Comparison of ENCODE assay signal across 16 mouse cellular contexts in genomic region chr17:44490164-44490794, GRCm38 (mm10).
A peak's percentile ranks its signal among the peaks of the same experiment; 100 is the strongest.
DNase-seq lines count a peak whose midpoint lies in the region; ATAC-seq and TF ChIP-seq lines count a peak whose summit lies in the region.
"Had no signal": no experiment of that assay in that cellular context is flagged by ENCODE, and none has a peak within 500 bp of the region (broad histone marks: within the 10 kb centered on the region; RNA-seq: fewer than 3 reads in every experiment).

No protein-coding gene starts in this region.

- ATAC-seq in lung, embryonic 14.5 days (ENCODE audit: insufficient read depth) = no peak
- ATAC-seq in erythroid progenitor cell, adult 5-6 weeks (replicated peaks; ENCODE audit: low FRiP score, poor library complexity, severe bottlenecking) = 0 out of 2 replicates have a peak, but pooled peaks have one; percentile 27
- peak; percentile 72 for ATAC-seq in kidney, embryonic 16.5 days (ENCODE audit: low FRiP score, low TSS enrichment)
- ATAC-seq in intestine, embryonic 15.5 days = no peak
- ATAC-seq: lung, postnatal 0 days had no signal

- no peak for TF ChIP-seq POLR2A in cerebellum, adult 2 months (IDR thresholded peaks at IDR 0.05; ENCODE audit: borderline replicate concordance, insufficient read depth, low read length)

- H3K4me2 ChIP-seq in lung, embryonic 14.5 days = no peak overlapping the region
- no peak overlapping the region for H3K4me2 ChIP-seq in kidney, embryonic 16.5 days (replicated peaks; ENCODE audit: low read depth, low read length)
- no peak overlapping the region for H3K4me2 ChIP-seq in intestine, embryonic 15.5 days (replicated peaks)
- H3K4me2 ChIP-seq: embryonic facial prominence, embryonic 13.5 days; limb, embryonic 13.5 days had no signal

- H3K36me3 ChIP-seq in lung, embryonic 14.5 days (ENCODE audit: insufficient read depth) = no peaks in the 10 kb centered on the region
- no peaks in the 10 kb centered on the region for H3K36me3 ChIP-seq in kidney, embryonic 16.5 days (ENCODE audit: insufficient read depth, low read length)
- H3K36me3 ChIP-seq in intestine, embryonic 15.5 days = no peaks in the 10 kb centered on the region
- H3K36me3 ChIP-seq: embryonic facial prominence, embryonic 13.5 days; limb, embryonic 13.5 days had no signal

- no peak for TF ChIP-seq CTCF in lung, embryonic 14.5 days (IDR thresholded peaks at IDR 0.05; ENCODE audit: low read depth)
- TF ChIP-seq CTCF in cerebellum, adult 2 months (IDR thresholded peaks at IDR 0.05; ENCODE audit: borderline replicate concordance, insufficient read depth, low read depth, low read length) = no peak

- H3K9ac ChIP-seq in lung, embryonic 14.5 days = no peak overlapping the region
- H3K9ac ChIP-seq in kidney, embryonic 16.5 days (replicated peaks; ENCODE audit: low read length) = no peak overlapping the region
- H3K9ac ChIP-seq in intestine, embryonic 15.5 days = no peak overlapping the region
- H3K9ac ChIP-seq: embryonic facial prominence, embryonic 13.5 days; limb, embryonic 13.5 days; liver, embryonic 14.5 days had no signal

- no peaks in the 10 kb centered on the region for H3K9me3 ChIP-seq in lung, embryonic 14.5 days (ENCODE audit: low read depth, low read length)
- H3K9me3 ChIP-seq in kidney, embryonic 16.5 days (ENCODE audit: low read length) = no peaks in the 10 kb centered on the region
- H3K9me3 ChIP-seq in intestine, embryonic 15.5 days = no peaks in the 10 kb centered on the region
- H3K9me3 ChIP-seq: embryonic facial prominence, embryonic 13.5 days; limb, embryonic 13.5 days had no signal

- H3K27me3 ChIP-seq in lung, embryonic 14.5 days (ENCODE audit: insufficient read depth, low read length) = no peaks in the 10 kb centered on the region
- H3K27me3 ChIP-seq in kidney, embryonic 16.5 days (ENCODE audit: insufficient read depth, low read length) = no peaks in the 10 kb centered on the region
- no peaks in the 10 kb centered on the region for H3K27me3 ChIP-seq in cerebellum, adult 2 months (ENCODE audit: control insufficient read depth, insufficient read depth, low read length)
- no peaks in the 10 kb centered on the region for H3K27me3 ChIP-seq in intestine, embryonic 15.5 days (replicated peaks)
- H3K27me3 ChIP-seq: embryonic facial prominence, embryonic 13.5 days had no signal

- no peak overlapping the region for H3K27ac ChIP-seq in lung, embryonic 14.5 days (ENCODE audit: low read depth)
- H3K27ac ChIP-seq in kidney, embryonic 16.5 days (ENCODE audit: low read length) = peak overlapping the region; percentile 47
- H3K27ac ChIP-seq in cerebellum, adult 2 months (ENCODE audit: insufficient read depth, low read length) = no peak overlapping the region
- H3K27ac ChIP-seq in intestine, embryonic 15.5 days = no peak overlapping the region
- H3K27ac ChIP-seq: embryonic facial prominence, embryonic 13.5 days; layer of hippocampus, adult 2 months; left cerebral cortex, adult 2 months; limb, embryonic 13.5 days; liver, embryonic 14.5 days had no signal

- DNase-seq in lung, embryonic 14.5 days = peak; percentile 18
- DNase-seq in lung, postnatal 10 days = no peak
- peak; percentile 26 for DNase-seq in mesoderm, embryonic 11.5 days (ENCODE audit: low read depth, low spot score)
- no peak for DNase-seq in layer of hippocampus, postnatal 10 days (ENCODE audit: low spot score in 2 of 2)
- DNase-seq in cerebellum, adult 2 months = no peak
- DNase-seq: gastrocnemius, postnatal 14 days; thymus, postnatal 4 days had no signal

- H3K4me1 ChIP-seq in lung, embryonic 14.5 days (ENCODE audit: insufficient read depth) = no peaks in the 10 kb centered on the region
- H3K4me1 ChIP-seq in kidney, embryonic 16.5 days (ENCODE audit: insufficient read depth, low read length) = peaks cover 10% of the 10 kb centered on the region
- H3K4me1 ChIP-seq in cerebellum, adult 2 months (ENCODE audit: control insufficient read depth, insufficient read depth, low read length) = no peaks in the 10 kb centered on the region
- H3K4me1 ChIP-seq in intestine, embryonic 15.5 days (replicated peaks) = no peaks in the 10 kb centered on the region
- H3K4me1 ChIP-seq: embryonic facial prominence, embryonic 13.5 days had no signal

- WGBS in lung, embryonic 14.5 days = 19% methylated on average over 11 of the region's 11 CpGs
- WGBS in kidney, embryonic 16.5 days = 17% methylated on average over 11 of the region's 11 CpGs
- WGBS in cerebellum, adult 2 months = 49% methylated on average over 11 of the region's 11 CpGs
- WGBS in intestine, embryonic 15.5 days = 31% methylated on average over 11 of the region's 11 CpGs

- no peak overlapping the region for H3K4me3 ChIP-seq in lung, embryonic 14.5 days (ENCODE audit: low read depth, low read length)
- H3K4me3 ChIP-seq in kidney, embryonic 16.5 days (ENCODE audit: low read length) = no peak overlapping the region
- H3K4me3 ChIP-seq in cerebellum, adult 2 months (replicated peaks; ENCODE audit: insufficient read depth, low read depth, low read length) = no peak overlapping the region
- no peak overlapping the region for H3K4me3 ChIP-seq in intestine, embryonic 15.5 days (replicated peaks)
- H3K4me3 ChIP-seq: embryonic facial prominence, embryonic 13.5 days; layer of hippocampus, adult 2 months; left cerebral cortex, adult 2 months; limb, embryonic 13.5 days had no signal

Comparison
In these comparisons a context has a peak if more than half of its experiments do, and no peak if none do; other contexts are left out.
1. DNase-seq: peak in lung, embryonic 14.5 days (single experiment) and mesoderm, embryonic 11.5 days (single experiment); none in lung, postnatal 10 days (single experiment), layer of hippocampus, postnatal 10 days (0 of 2) and cerebellum, adult 2 months (0 of 2).
2. ATAC-seq: peak in erythroid progenitor cell, adult 5-6 weeks (single experiment) and kidney, embryonic 16.5 days (single experiment); none in lung, embryonic 14.5 days (single experiment) and intestine, embryonic 15.5 days (single experiment).